In genomic region chrX:33416321-33416720, GRCm38 (mm10) we compare ENCODE assay signal across 7 mouse cellular contexts.
A peak's percentile ranks its signal among the peaks of the same experiment; 100 is the strongest.
DNase-seq lines count a peak whose midpoint lies in the region; ATAC-seq and TF ChIP-seq lines count a peak whose summit lies in the region.
"Not testable (repeated sequence)": the region's sequence is repeated elsewhere in the genome, so short reads cannot be mapped to it uniquely, and the experiment has no call there.

No protein-coding gene starts in this region.

- H3K27ac ChIP-seq in forebrain, postnatal 0 days (ENCODE audit: low read depth, low read length); hindbrain, embryonic 14.5 days; limb, embryonic 14.5 days (replicated peaks; ENCODE audit: low read depth, low read length); midbrain, embryonic 10.5 days (replicated peaks): not testable (repeated sequence)

- H3K4me3 ChIP-seq in forebrain, postnatal 0 days (ENCODE audit: low read depth, low read length); hindbrain, embryonic 14.5 days (replicated peaks; ENCODE audit: low read length); limb, embryonic 14.5 days (replicated peaks; ENCODE audit: low read length); midbrain, embryonic 10.5 days: not testable (repeated sequence)

- not testable (repeated sequence) for H3K9ac ChIP-seq in forebrain, postnatal 0 days; hindbrain, embryonic 14.5 days; limb, embryonic 14.5 days (ENCODE audit: low read depth, low read length, severe bottlenecking)

- not testable (repeated sequence) for H3K36me3 ChIP-seq in forebrain, postnatal 0 days (ENCODE audit: insufficient read depth); hindbrain, embryonic 14.5 days (replicated peaks; ENCODE audit: control insufficient read depth, insufficient read depth); limb, embryonic 14.5 days (ENCODE audit: control insufficient read depth, insufficient read depth, low read length); midbrain, embryonic 10.5 days

- 91% methylated on average over 7 of the region's 8 CpGs for WGBS in forebrain, postnatal 0 days
- 87% methylated on average over 7 of the region's 8 CpGs for WGBS in hindbrain, embryonic 14.5 days
- WGBS in limb, embryonic 14.5 days: 92% methylated on average over 7 of the region's 8 CpGs
- WGBS in midbrain, embryonic 10.5 days: 94% methylated on average over 8 of the region's 8 CpGs

- TF ChIP-seq POLR2A in limb, embryonic 14.5 days (IDR thresholded peaks at IDR 0.05; ENCODE audit: borderline replicate concordance, extremely low read depth, insufficient read depth, insufficient read length): not testable (repeated sequence)

- H3K4me1 ChIP-seq in forebrain, postnatal 0 days (ENCODE audit: insufficient read depth); hindbrain, embryonic 14.5 days (replicated peaks; ENCODE audit: control insufficient read depth, insufficient read depth, low read length); limb, embryonic 14.5 days (ENCODE audit: control insufficient read depth, insufficient read depth, low read length); midbrain, embryonic 10.5 days: not testable (repeated sequence)

- DNase-seq in R1 (ENCODE audit: low read depth, low spot score): peak; percentile 18
- DNase-seq in cerebellum, adult 8-10 months: peak; percentile 0
- peak; percentile 1 for DNase-seq in forebrain, postnatal 0 days
- peak; percentile 53 for DNase-seq in hindbrain, embryonic 14.5 days (ENCODE audit: low spot score)
- peak; percentile 50 for DNase-seq in limb, embryonic 14.5 days (ENCODE audit: low spot score)
- DNase-seq in midbrain, embryonic 10.5 days (ENCODE audit: low spot score): peak; percentile 69
- DNase-seq in spleen, postnatal 14 days (ENCODE audit: low spot score in 2 of 2): peak; percentile 3 to 6

- H3K27me3 ChIP-seq in forebrain, postnatal 0 days (ENCODE audit: insufficient read depth, low read length); hindbrain, embryonic 14.5 days (ENCODE audit: control insufficient read depth, insufficient read depth, low read length); limb, embryonic 14.5 days (ENCODE audit: control insufficient read depth, insufficient read depth, low read length); midbrain, embryonic 10.5 days (ENCODE audit: low read depth, poor library complexity, severe bottlenecking): not testable (repeated sequence)

- H3K9me3 ChIP-seq in forebrain, postnatal 0 days (ENCODE audit: low read length); hindbrain, embryonic 14.5 days (ENCODE audit: control insufficient read depth, low read length); limb, embryonic 14.5 days (ENCODE audit: control insufficient read depth, low read length); midbrain, embryonic 10.5 days (replicated peaks): not testable (repeated sequence)

- TF ChIP-seq CTCF in forebrain, postnatal 0 days (IDR thresholded peaks at IDR 0.05; ENCODE audit: low read depth): not testable (repeated sequence)

- ATAC-seq in forebrain, postnatal 0 days; hindbrain, embryonic 14.5 days (ENCODE audit: low FRiP score); limb, embryonic 14.5 days (ENCODE audit: low FRiP score, low read depth): not testable (repeated sequence)

- H3K4me2 ChIP-seq in forebrain, postnatal 0 days (ENCODE audit: low read depth); hindbrain, embryonic 14.5 days (replicated peaks); limb, embryonic 14.5 days (replicated peaks; ENCODE audit: low read depth, low read length, severe bottlenecking): not testable (repeated sequence)

Comparison
In these comparisons a context has a peak if more than half of its experiments do, and no peak if none do; other contexts are left out.
1. DNase-seq: peak in every context shown above with its lines; median percentile 69 in midbrain, embryonic 10.5 days; 53 in hindbrain, embryonic 14.5 days; 50 in limb, embryonic 14.5 days; 18 in R1; 4 in spleen, postnatal 14 days; 1 in forebrain, postnatal 0 days; 0 in cerebellum, adult 8-10 months.